Mouse (Mus musculus) ES-Bruce4 (cell line): Measurements from ENCODE around the gene Cped1. TPM values are rescaled to one million over a fixed set of nuclear protein-coding genes. Genes with fewer than 3 reads are reported as not detected.

Experiments
- H3K27ac ChIP-seq: 2 replicates; pipeline ENCODE4 v1.5.1; 2012; ENCODE audit warnings: low read length, inconsistent platforms; ENCODE audit not compliant: insufficient read depth
- H3K27me3 ChIP-seq: 2 replicates; pipeline ENCODE4 v1.6.1; 2012; ENCODE audit warnings: mild to moderate bottlenecking, low read length, inconsistent platforms; ENCODE audit not compliant: control insufficient read depth, poor library complexity, insufficient read depth, severe bottlenecking
- H3K36me3 ChIP-seq: 2 replicates; pipeline ENCODE4 v1.6.1; 2012; ENCODE audit warnings: inconsistent platforms, mild to moderate bottlenecking, low read length, moderate library complexity; ENCODE audit not compliant: control insufficient read depth, poor library complexity, insufficient read depth, severe bottlenecking
- H3K4me1 ChIP-seq: one replicate; pipeline ENCODE4 v1.8.1; 2011; ENCODE audit warnings: low read length; ENCODE audit not compliant: control insufficient read depth, insufficient read depth
- H3K4me3 ChIP-seq: 2 replicates; pipeline ENCODE4 v1.5.1; 2011; ENCODE audit warnings: low read depth, mild to moderate bottlenecking, low read length
- H3K9ac ChIP-seq: 2 replicates; pipeline ENCODE4 v1.6.1; 2012; ENCODE audit warnings: low read depth, mild to moderate bottlenecking, inconsistent platforms; ENCODE audit not compliant: poor library complexity, severe bottlenecking
- H3K9me3 ChIP-seq: replicated peaks from 2 replicates; pipeline ENCODE4 v1.6.1; 2012; ENCODE audit warnings: mild to moderate bottlenecking, low read length, inconsistent platforms; ENCODE audit not compliant: control insufficient read depth, poor library complexity, insufficient read depth, severe bottlenecking
- CTCF ChIP-seq: IDR thresholded peaks from one replicate; pipeline ENCODE4 v1.8.1; 2011; ENCODE audit warnings: low read depth, low read length
- EP300 ChIP-seq: IDR thresholded peaks from 2 replicates; pipeline ENCODE4 v1.6.1; 2011; ENCODE audit warnings: low read depth, low read length; ENCODE audit not compliant: insufficient read depth
- POLR2A ChIP-seq: IDR thresholded peaks from one replicate; pipeline ENCODE4 v1.8.1; 2011; ENCODE audit warnings: low read length; ENCODE audit not compliant: insufficient read depth
- polyA plus RNA-seq: library from polyadenylated mRNA; stranded (reverse); fragments of >200 nt; gene quantifications from 2 replicates; pipeline ENCODE4 v1.2.4, GENCODE M21; 2011; ENCODE audit warnings: low read depth; ENCODE audit not compliant: missing spikeins, insufficient read depth, insufficient read length

Gene Cped1
- polyA plus RNA-seq, 1 experiment: 0.90 TPM

- Histone ChIP-seq H3K9ac (no peak overlapping the region), H3K27me3 (no peaks in the 10 kb centered on the region), H3K27ac (no peak overlapping the region), H3K36me3 (no peaks in the 10 kb centered on the region), H3K4me1 (no peaks in the 10 kb centered on the region), H3K4me3 (no peak overlapping the region), H3K9me3 (peaks cover 10% of the 10 kb centered on the region)
- no peak for TF ChIP-seq EP300
- TF ChIP-seq CTCF: no peak
- TF ChIP-seq POLR2A: no peak
These were observed 194.6 kb downstream of the Cped1 start for GRCm38 (mm10) chr6:22180316-22180715.

- no peak for TF ChIP-seq EP300
- TF ChIP-seq POLR2A: no peak
- no peak for TF ChIP-seq CTCF
- no peaks in the 10 kb centered on the region; the same call in 1 of the 2 replicates for H3K9me3 ChIP-seq
- no peaks in the 10 kb centered on the region for H3K27me3 ChIP-seq
- H3K4me1 ChIP-seq: no peaks in the 10 kb centered on the region
- H3K36me3 ChIP-seq: no peaks in the 10 kb centered on the region
- no peak overlapping the region for H3K4me3 ChIP-seq
- H3K27ac ChIP-seq: no peak overlapping the region
- no peak overlapping the region for H3K9ac ChIP-seq
These were observed 201.3 kb downstream of the Cped1 start for GRCm38 (mm10) chr6:22186967-22187366.

GRCm38 (mm10) chr6:22189346-22190335 is 203.9 kb downstream of the Cped1 start:
- H3K27ac ChIP-seq: no peak overlapping the region
- no peak overlapping the region for H3K4me3 ChIP-seq
- H3K9ac ChIP-seq: no peak overlapping the region
- H3K27me3 ChIP-seq: no peaks in the 10 kb centered on the region
- no peaks in the 10 kb centered on the region for H3K4me1 ChIP-seq
- TF ChIP-seq POLR2A (no peak), EP300 (no peak), CTCF (no peak)
- H3K36me3 ChIP-seq: no peaks in the 10 kb centered on the region
- no peaks in the 10 kb centered on the region for H3K9me3 ChIP-seq

- Histone ChIP-seq H3K9ac (no peak overlapping the region), H3K9me3 (no peaks in the 10 kb centered on the region; the same call in 1 of the 2 replicates), H3K27ac (no peak overlapping the region), H3K36me3 (no peaks in the 10 kb centered on the region), H3K4me3 (no peak overlapping the region), H3K4me1 (no peaks in the 10 kb centered on the region), H3K27me3 (no peaks in the 10 kb centered on the region)
- TF ChIP-seq EP300 (no peak), CTCF (no peak), POLR2A (no peak)
These were observed 212.9 kb downstream of the Cped1 start for GRCm38 (mm10) chr6:22198603-22199002.

- TF ChIP-seq CTCF (no peak), POLR2A (no peak), EP300 (no peak)
- no peaks in the 10 kb centered on the region for H3K36me3 ChIP-seq
- no peaks in the 10 kb centered on the region for H3K27me3 ChIP-seq
- H3K4me1 ChIP-seq: no peaks in the 10 kb centered on the region
- H3K9ac ChIP-seq: no peak overlapping the region
- no peak overlapping the region for H3K27ac ChIP-seq
- H3K9me3 ChIP-seq: no peaks in the 10 kb centered on the region; the same call in 1 of the 2 replicates
- no peak overlapping the region for H3K4me3 ChIP-seq
These were observed 213.8 kb downstream of the Cped1 start for GRCm38 (mm10) chr6:22199473-22199872.

GRCm38 (mm10) chr6:22200133-22200532 is 214.4 kb downstream of the Cped1 start:
- no peak overlapping the region for H3K9ac ChIP-seq
- no peaks in the 10 kb centered on the region for H3K27me3 ChIP-seq
- no peak overlapping the region for H3K4me3 ChIP-seq
- no peak overlapping the region for H3K27ac ChIP-seq
- no peaks in the 10 kb centered on the region for H3K36me3 ChIP-seq
- no peaks in the 10 kb centered on the region; the same call in 1 of the 2 replicates for H3K9me3 ChIP-seq
- TF ChIP-seq EP300: no peak
- no peak for TF ChIP-seq CTCF
- no peaks in the 10 kb centered on the region for H3K4me1 ChIP-seq
